Mouse (Mus musculus): ENCODE measurements around the gene Nutm1.

- TF ChIP-seq EP300 (optimal IDR thresholded peaks at IDR 0.05) (no peak), CTCF (IDR thresholded peaks at IDR 0.05; ENCODE audit: low read depth) (no peak)
Measured at GRCm38 (mm10) chr2:112266242-112266592, 7.1 kb upstream of the Nutm1 start, which contains the start of gene Gm21985.

All from stomach, postnatal 0 days (tissue).